Mouse (Mus musculus): ENCODE measurements around the gene Defb21.

GRCm38 (mm10) chr2:152600076-152600475 is 27.5 kb downstream of the Defb21 start:
- TF ChIP-seq CTCF (IDR thresholded peaks at IDR 0.05; ENCODE audit: control insufficient read depth, insufficient read depth, insufficient replicate concordance, low read depth, low read length) (no peak), POLR2A (IDR thresholded peaks at IDR 0.05; ENCODE audit: control insufficient read depth, low read depth, low read length) (no peak)

Data from testis, adult 2 months (tissue).